Mouse (Mus musculus): ENCODE measurements around the gene Wdr91. TPM values are rescaled to one million over a fixed set of nuclear protein-coding genes. Genes with fewer than 3 reads are reported as not detected.

The Wdr91 gene
- polyA plus RNA-seq, 2 experiments = 9.5 to 21.5 TPM

GRCm38 (mm10) chr6:34887131-34887850, 23.4 kb downstream of the Wdr91 start:
- no peaks in the 10 kb centered on the region for H3K4me1 ChIP-seq (replicated peaks; ENCODE audit: control insufficient read depth in 2 of 2, insufficient read depth in 2 of 2, low read length in 1 of 2)
- H3K36me3 ChIP-seq (replicated peaks; ENCODE audit: control insufficient read depth, insufficient read depth, low read depth) = peaks cover 60% of the 10 kb centered on the region
- ATAC-seq (ENCODE audit: insufficient read depth) = no peak

GRCm38 (mm10) chr6:34884724-34885123, 26.0 kb downstream of the Wdr91 start:
- no peak overlapping the region for H3K27ac ChIP-seq

More at GRCm38 (mm10) chr6:34887131-34887850, 23.4 kb downstream of the Wdr91 start:
- TF ChIP-seq EP300 (IDR thresholded peaks at IDR 0.05; ENCODE audit: low read depth) (no peak), CTCF (IDR thresholded peaks at IDR 0.05; ENCODE audit: low read depth) (no peak)
- H3K4me3 ChIP-seq (ENCODE audit: insufficient read depth in 1 of 2, low read depth in 2 of 2, low read length in 2 of 2) = no peak overlapping the region
- WGBS (ENCODE audit: insufficient replicate concordance) = 85% methylated on average over 6 of the region's 6 CpGs
- H3K4me2 ChIP-seq (ENCODE audit: low read depth) = no peak overlapping the region
- H3K9ac ChIP-seq (replicated peaks) = no peak overlapping the region
- no peak overlapping the region for H3K27ac ChIP-seq
- H3K27me3 ChIP-seq (ENCODE audit: control insufficient read depth, insufficient read depth, low read length) = no peaks in the 10 kb centered on the region
- no peak for DNase-seq (ENCODE audit: low read depth in 3 of 3, low spot score in 3 of 3)
- no peaks in the 10 kb centered on the region for H3K9me3 ChIP-seq (ENCODE audit: control insufficient read depth, low read length)

GRCm38 (mm10) chr6:34879911-34880475, 30.7 kb downstream of the Wdr91 start:
- WGBS (ENCODE audit: insufficient replicate concordance) = 58% methylated on average over 6 of the region's 6 CpGs
- no peak overlapping the region for H3K9ac ChIP-seq (replicated peaks)
- no peaks in the 10 kb centered on the region for H3K9me3 ChIP-seq (ENCODE audit: control insufficient read depth, low read length)
- peaks cover 42% of the 10 kb centered on the region for H3K36me3 ChIP-seq (replicated peaks; ENCODE audit: control insufficient read depth, insufficient read depth, low read depth)
- H3K4me1 ChIP-seq (replicated peaks; ENCODE audit: control insufficient read depth in 2 of 2, insufficient read depth in 2 of 2, low read length in 1 of 2) = peaks cover 28 to 31% of the 10 kb centered on the region in 2 experiments
- no peak overlapping the region for H3K4me2 ChIP-seq (ENCODE audit: low read depth)
- TF ChIP-seq EP300 (IDR thresholded peaks at IDR 0.05; ENCODE audit: low read depth) (no peak), CTCF (IDR thresholded peaks at IDR 0.05; ENCODE audit: low read depth) (peak; percentile 65)
- H3K4me3 ChIP-seq (ENCODE audit: insufficient read depth in 1 of 2, low read depth in 2 of 2, low read length in 2 of 2) = no peak overlapping the region
- DNase-seq (ENCODE audit: low read depth in 3 of 3, low spot score in 3 of 3) = no peak
- no peak overlapping the region for H3K27ac ChIP-seq
- ATAC-seq (ENCODE audit: insufficient read depth) = no peak
- no peaks in the 10 kb centered on the region for H3K27me3 ChIP-seq (ENCODE audit: control insufficient read depth, insufficient read depth, low read length)

More at GRCm38 (mm10) chr6:34884724-34885123, 26.0 kb downstream of the Wdr91 start:
- Histone ChIP-seq H3K9me3 (ENCODE audit: control insufficient read depth, low read length) (no peaks in the 10 kb centered on the region), H3K36me3 (replicated peaks; ENCODE audit: control insufficient read depth, insufficient read depth, low read depth) (peaks cover 75% of the 10 kb centered on the region), H3K4me3 (ENCODE audit: insufficient read depth in 1 of 2, low read depth in 2 of 2, low read length in 2 of 2) (no peak overlapping the region), H3K4me2 (ENCODE audit: low read depth) (no peak overlapping the region), H3K27me3 (ENCODE audit: control insufficient read depth, insufficient read depth, low read length) (no peaks in the 10 kb centered on the region), H3K4me1 (replicated peaks; ENCODE audit: control insufficient read depth in 2 of 2, insufficient read depth in 2 of 2, low read length in 1 of 2) (no peaks in the 10 kb centered on the region), H3K9ac (replicated peaks) (no peak overlapping the region)
- WGBS (ENCODE audit: insufficient replicate concordance) = 88% methylated on average over 7 of the region's 7 CpGs
- TF ChIP-seq EP300 (IDR thresholded peaks at IDR 0.05; ENCODE audit: low read depth) (no peak), CTCF (IDR thresholded peaks at IDR 0.05; ENCODE audit: low read depth) (no peak)
- ATAC-seq (ENCODE audit: insufficient read depth) (no peak), DNase-seq (ENCODE audit: low read depth in 3 of 3, low spot score in 3 of 3) (no peak)

GRCm38 (mm10) chr6:34879101-34879740, 31.5 kb downstream of the Wdr91 start:
- no peak overlapping the region for H3K9ac ChIP-seq (replicated peaks)
- 82% methylated on average over 16 of the region's 16 CpGs for WGBS (ENCODE audit: insufficient replicate concordance)
- no peak overlapping the region for H3K4me3 ChIP-seq (ENCODE audit: insufficient read depth in 1 of 2, low read depth in 2 of 2, low read length in 2 of 2)
- TF ChIP-seq CTCF (IDR thresholded peaks at IDR 0.05; ENCODE audit: low read depth) = no peak
- TF ChIP-seq EP300 (IDR thresholded peaks at IDR 0.05; ENCODE audit: low read depth) = no peak
- H3K36me3 ChIP-seq (replicated peaks; ENCODE audit: control insufficient read depth, insufficient read depth, low read depth) = peaks cover 35% of the 10 kb centered on the region
- no peak overlapping the region for H3K27ac ChIP-seq
- no peaks in the 10 kb centered on the region for H3K9me3 ChIP-seq (ENCODE audit: control insufficient read depth, low read length)
- peaks cover 36 to 39% of the 10 kb centered on the region in 2 experiments for H3K4me1 ChIP-seq (replicated peaks; ENCODE audit: control insufficient read depth in 2 of 2, insufficient read depth in 2 of 2, low read length in 1 of 2)
- no peaks in the 10 kb centered on the region for H3K27me3 ChIP-seq (ENCODE audit: control insufficient read depth, insufficient read depth, low read length)
- H3K4me2 ChIP-seq (ENCODE audit: low read depth) = peak overlapping the region; percentile 84; the same call in 1 of the 2 replicates
- no peak for ATAC-seq (ENCODE audit: insufficient read depth)
- no peak for DNase-seq (ENCODE audit: low read depth in 3 of 3, low spot score in 3 of 3)

All from liver, embryonic 14.5 days (tissue).